Mouse (Mus musculus) myocyte (in vitro differentiated cells): ENCODE measurements around the gene Cars. TPM values are rescaled to one million over a fixed set of nuclear protein-coding genes. Genes with fewer than 3 reads are reported as not detected.

Experiments used
- H3K27me3 ChIP-seq: one replicate; pipeline ENCODE4 v1.6.1; 2011; ENCODE audit not compliant: control insufficient read depth, insufficient read depth, insufficient read length
- H3K36me3 ChIP-seq: one replicate; pipeline ENCODE4 v1.6.1; 2011; ENCODE audit not compliant: control insufficient read depth, insufficient read depth
- H3K4me2 ChIP-seq: one replicate; pipeline ENCODE4 v1.6.1; 2011; ENCODE audit warnings: low read depth, control low read depth
- H3K4me3 ChIP-seq: one replicate; pipeline ENCODE4 v1.5.1; 2011; ENCODE audit warnings: mild to moderate bottlenecking, control low read depth, moderate library complexity
- H3K79me2 ChIP-seq: one replicate; pipeline ENCODE4 v1.6.1; 2011; ENCODE audit not compliant: control insufficient read depth, insufficient read depth
- H3ac ChIP-seq: one replicate; pipeline ENCODE4 v1.6.1; 2011; ENCODE audit not compliant: control insufficient read depth, insufficient read length
- CEBPB ChIP-seq: IDR thresholded peaks from 2 replicates; pipeline ENCODE4 v1.6.1; 2011; ENCODE audit warnings: mild to moderate bottlenecking, moderate library complexity; ENCODE audit not compliant: poor library complexity, insufficient read depth, severe bottlenecking
- E2F4 ChIP-seq: IDR thresholded peaks from one replicate; pipeline ENCODE4 v1.6.1; 2011; ENCODE audit warnings: mild to moderate bottlenecking, control low read depth, moderate library complexity; ENCODE audit not compliant: insufficient read depth
- MAX ChIP-seq: IDR thresholded peaks from one replicate; pipeline ENCODE4 v1.6.1; 2011; ENCODE audit warnings: low read depth, mild to moderate bottlenecking, control low read depth
- MYOD1 ChIP-seq, 3 experiments: IDR thresholded peaks; one replicate each; pipeline ENCODE4 v1.6.1; 2011; ENCODE audit warnings: control low read depth in 2 of 3, low read depth in 2 of 3, mild to moderate bottlenecking in 2 of 3, moderate library complexity in 1 of 3; ENCODE audit not compliant: insufficient read length in 2 of 3, control insufficient read depth in 1 of 3
- MYOG ChIP-seq, 3 experiments: IDR thresholded peaks; one replicate each; pipeline ENCODE4 v1.6.1; 2011; ENCODE audit warnings: control low read depth in 2 of 3, low read depth in 2 of 3, mild to moderate bottlenecking in 2 of 3; ENCODE audit not compliant: insufficient read length in 2 of 3, control insufficient read depth in 1 of 3, insufficient read depth in 1 of 3
- POLR2A ChIP-seq: IDR thresholded peaks from one replicate; pipeline ENCODE4 v1.6.1; 2011; ENCODE audit warnings: low read depth, mild to moderate bottlenecking, control low read depth, moderate library complexity; ENCODE audit not compliant: insufficient read length
- POLR2AphosphoS2 ChIP-seq: IDR thresholded peaks from one replicate; pipeline ENCODE4 v1.6.1; 2011; ENCODE audit warnings: low read depth, control low read depth; ENCODE audit not compliant: insufficient read length
- REST ChIP-seq: IDR thresholded peaks from one replicate; pipeline ENCODE4 v1.6.1; 2011; ENCODE audit warnings: mild to moderate bottlenecking, control low read depth, moderate library complexity; ENCODE audit not compliant: insufficient read depth, insufficient read length
- SRF ChIP-seq: IDR thresholded peaks from one replicate; pipeline ENCODE4 v1.6.1; 2011; ENCODE audit warnings: low read depth; ENCODE audit not compliant: control insufficient read depth, insufficient read length
- TCF12 ChIP-seq: IDR thresholded peaks from one replicate; pipeline ENCODE4 v1.6.1; 2011; ENCODE audit warnings: mild to moderate bottlenecking, control low read depth; ENCODE audit not compliant: poor library complexity, insufficient read depth, severe bottlenecking
- TCF3 ChIP-seq: IDR thresholded peaks from one replicate; pipeline ENCODE4 v1.6.1; 2011; ENCODE audit warnings: low read depth, control low read depth; ENCODE audit not compliant: insufficient read length
- USF1 ChIP-seq: IDR thresholded peaks from one replicate; pipeline ENCODE4 v1.6.1; 2011; ENCODE audit warnings: low read depth, mild to moderate bottlenecking, control low read depth, moderate library complexity
- polyA plus RNA-seq: library from polyadenylated mRNA; unstranded; fragments of >200 nt; fragmentation: generic; extraction: Trizol; gene quantifications from one replicate; pipeline ENCODE4 v1.2.1, GENCODE M21; 2012; ENCODE audit warnings: missing spikeins

The Cars gene
- polyA plus RNA-seq, 1 experiment: 237 TPM

DNA sequence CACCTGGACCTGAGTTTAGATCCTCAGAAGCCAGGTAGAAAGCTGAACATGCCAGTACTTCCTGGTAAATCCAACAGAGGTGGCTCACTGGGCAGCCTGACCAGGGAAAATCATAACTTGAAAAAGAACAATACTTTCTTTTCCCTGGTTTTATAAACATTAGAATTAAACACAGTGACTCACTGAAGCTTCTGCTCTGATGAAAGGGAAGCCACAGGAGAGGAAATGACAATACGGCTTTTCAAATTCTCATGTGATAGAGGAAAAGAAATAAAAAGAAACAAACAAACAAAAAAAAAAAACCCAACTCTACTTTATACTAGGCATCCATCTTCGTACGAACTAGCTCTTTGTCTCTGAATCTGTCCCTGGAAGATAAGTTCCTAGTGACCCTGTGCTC, 24.7 kb upstream of the Cars start:
- TF ChIP-seq E2F4 (no peak), MYOD1 (IDR thresholded peaks at IDR 0.05; ENCODE audit: control insufficient read depth in 1 of 3, insufficient read length in 2 of 3, low read depth in 2 of 3) (no peak), POLR2AphosphoS2 (no peak), POLR2A (no peak), MAX (no peak), USF1 (no peak), REST (no peak), CEBPB (no peak), MYOG (IDR thresholded peaks at IDR 0.05; ENCODE audit: control insufficient read depth in 1 of 3, insufficient read depth in 1 of 3, insufficient read length in 2 of 3, low read depth in 2 of 3) (no peak), TCF12 (no peak), TCF3 (no peak), SRF (no peak)
- H3ac ChIP-seq: no peak overlapping the region
- no peak overlapping the region for H3K4me3 ChIP-seq
- peak overlapping the region; percentile 43 for H3K4me2 ChIP-seq
- H3K36me3 ChIP-seq: no peaks in the 10 kb centered on the region
- no peaks in the 10 kb centered on the region for H3K79me2 ChIP-seq
- no peaks in the 10 kb centered on the region for H3K27me3 ChIP-seq

DNA sequence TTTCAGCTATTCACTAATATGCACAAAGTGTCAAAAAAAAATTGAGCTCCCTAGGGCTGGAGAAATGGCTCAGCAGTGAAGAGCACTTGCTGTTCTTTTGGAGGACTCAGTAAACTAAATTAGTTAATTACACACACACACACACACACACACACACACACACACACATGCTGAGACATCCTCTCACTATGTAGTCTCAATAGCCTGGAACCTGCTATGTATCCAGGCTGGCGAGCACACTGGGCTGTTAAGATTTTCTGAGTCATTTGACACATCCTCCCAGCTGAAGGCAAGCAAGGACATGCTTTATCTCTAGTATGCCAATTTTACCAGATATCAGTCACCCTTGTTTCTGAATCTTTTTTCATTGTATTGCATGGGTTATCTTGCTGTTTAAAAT, 21.1 kb upstream of the Cars start:
- no peaks in the 10 kb centered on the region for H3K36me3 ChIP-seq

DNA sequence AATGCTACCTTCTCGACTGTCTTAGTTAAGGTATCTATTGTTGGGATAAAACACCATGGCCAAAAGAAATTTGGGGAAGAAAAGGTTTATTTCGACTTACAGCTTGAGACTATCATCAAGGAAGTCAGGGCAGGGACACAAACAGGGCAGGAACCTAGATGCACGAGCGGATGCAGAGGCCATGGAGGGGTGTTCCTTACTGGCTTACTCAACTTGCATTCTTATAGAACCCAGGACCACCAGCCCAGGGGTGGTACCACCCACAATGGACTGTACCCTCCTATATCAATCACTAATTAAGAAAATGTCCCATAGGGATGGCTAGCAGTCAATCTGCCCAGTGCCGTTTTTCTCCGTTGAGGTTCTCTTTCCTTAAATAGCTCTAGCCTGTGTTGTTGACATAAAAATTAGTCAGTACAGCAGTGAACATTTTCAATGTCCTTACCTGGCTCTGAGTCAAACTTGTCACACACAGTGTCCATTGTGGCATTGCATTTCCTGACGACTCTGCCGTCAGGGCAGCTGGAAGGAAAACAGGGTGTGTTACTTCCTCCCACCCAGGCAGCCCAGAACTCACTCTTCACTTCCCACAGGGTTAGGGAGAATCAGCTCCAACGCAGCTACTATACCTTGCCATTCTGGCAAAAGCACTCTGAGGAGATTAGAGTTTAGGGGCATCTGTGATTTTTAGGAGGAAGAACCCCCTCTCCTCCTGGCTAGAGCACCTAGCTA, 14.7 kb upstream of the Cars start:
- Histone ChIP-seq H3K27me3 (no peaks in the 10 kb centered on the region), H3K36me3 (no peaks in the 10 kb centered on the region), H3K4me2 (peak overlapping the region; percentile 49), H3K79me2 (no peaks in the 10 kb centered on the region), H3ac (no peak overlapping the region), H3K4me3 (no peak overlapping the region)
- no peak for TF ChIP-seq MYOD1 (IDR thresholded peaks at IDR 0.05; ENCODE audit: control insufficient read depth in 1 of 3, insufficient read length in 2 of 3, low read depth in 2 of 3)
- no peak for TF ChIP-seq REST
- TF ChIP-seq E2F4: no peak
- TF ChIP-seq POLR2AphosphoS2: no peak
- TF ChIP-seq CEBPB: no peak
- TF ChIP-seq TCF12: no peak
- TF ChIP-seq USF1: no peak
- no peak for TF ChIP-seq POLR2A
- no peak for TF ChIP-seq MYOG (IDR thresholded peaks at IDR 0.05; ENCODE audit: control insufficient read depth in 1 of 3, insufficient read depth in 1 of 3, insufficient read length in 2 of 3, low read depth in 2 of 3)

More for the DNA sequence above, 21.1 kb upstream of the Cars start:
- Histone ChIP-seq H3K79me2 (no peaks in the 10 kb centered on the region), H3K4me2 (no peak overlapping the region), H3K27me3 (no peaks in the 10 kb centered on the region), H3ac (no peak overlapping the region), H3K4me3 (no peak overlapping the region)
- TF ChIP-seq MAX: no peak
- TF ChIP-seq POLR2AphosphoS2: no peak
- TF ChIP-seq TCF12: no peak
- TF ChIP-seq POLR2A: no peak
- TF ChIP-seq SRF: no peak
- no peak for TF ChIP-seq MYOD1 (IDR thresholded peaks at IDR 0.05; ENCODE audit: control insufficient read depth in 1 of 3, insufficient read length in 2 of 3, low read depth in 2 of 3)
- TF ChIP-seq REST: no peak
- no peak for TF ChIP-seq TCF3
- TF ChIP-seq CEBPB: no peak
- no peak for TF ChIP-seq USF1
- no peak for TF ChIP-seq MYOG (IDR thresholded peaks at IDR 0.05; ENCODE audit: control insufficient read depth in 1 of 3, insufficient read depth in 1 of 3, insufficient read length in 2 of 3, low read depth in 2 of 3)
- TF ChIP-seq E2F4: no peak

DNA sequence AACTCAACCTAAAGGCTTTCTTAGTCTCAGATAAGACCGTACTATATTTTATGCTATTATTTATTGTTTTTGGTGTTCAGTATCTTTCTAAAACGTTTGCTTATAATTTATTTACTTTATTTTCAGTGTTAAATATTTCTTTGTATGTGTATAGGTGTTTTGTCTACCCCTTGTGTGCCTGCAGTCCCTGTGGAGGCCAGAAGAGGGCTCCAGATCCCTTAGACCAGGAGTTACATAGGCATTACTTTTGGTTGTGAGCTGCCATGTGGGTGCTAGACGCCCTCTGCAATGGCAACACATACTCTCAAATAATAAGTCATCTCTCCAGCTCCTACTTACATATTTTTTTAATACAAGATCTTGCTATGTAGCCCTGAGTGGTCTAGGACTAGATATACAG, 12.3 kb upstream of the Cars start:
- H3K4me2 ChIP-seq: no peak overlapping the region
- no peak overlapping the region for H3K4me3 ChIP-seq
- H3K27me3 ChIP-seq: no peaks in the 10 kb centered on the region
- H3ac ChIP-seq: no peak overlapping the region
- H3K36me3 ChIP-seq: no peaks in the 10 kb centered on the region
- no peaks in the 10 kb centered on the region for H3K79me2 ChIP-seq
- TF ChIP-seq POLR2A: no peak
- no peak for TF ChIP-seq USF1
- no peak for TF ChIP-seq MYOG (IDR thresholded peaks at IDR 0.05; ENCODE audit: control insufficient read depth in 1 of 3, insufficient read depth in 1 of 3, insufficient read length in 2 of 3, low read depth in 2 of 3)
- TF ChIP-seq CEBPB: no peak
- no peak for TF ChIP-seq TCF3
- no peak for TF ChIP-seq MAX
- TF ChIP-seq SRF: no peak
- no peak for TF ChIP-seq REST
- TF ChIP-seq E2F4: no peak
- TF ChIP-seq POLR2AphosphoS2: no peak
- TF ChIP-seq TCF12: no peak
- TF ChIP-seq MYOD1 (IDR thresholded peaks at IDR 0.05; ENCODE audit: control insufficient read depth in 1 of 3, insufficient read length in 2 of 3, low read depth in 2 of 3): no peak
